Mouse (Mus musculus): ENCODE data around the gene Klrb1c.

DNA sequence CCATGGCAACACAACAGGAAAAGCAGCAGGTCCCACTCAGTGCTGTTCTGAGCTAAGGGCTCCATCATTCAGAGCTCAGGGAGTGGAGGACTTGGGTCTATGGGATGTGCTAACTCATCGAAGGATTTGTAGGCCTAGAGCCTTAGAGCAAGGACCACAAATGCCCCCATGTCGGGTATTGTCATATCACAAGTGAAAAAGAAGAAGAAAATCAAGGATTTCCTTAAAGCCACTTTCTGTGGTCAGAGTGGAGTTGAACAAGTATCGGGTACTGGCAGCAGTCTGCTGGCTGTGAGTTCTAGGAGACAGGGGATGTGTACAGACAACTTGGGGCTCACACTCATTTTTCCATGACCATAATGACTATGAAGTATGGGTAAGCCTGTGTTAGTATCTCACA, 37.8 kb upstream of the Klrb1c start:
- TF ChIP-seq CTCF (IDR thresholded peaks at IDR 0.05; ENCODE audit: low read depth, low read length) (no peak), EP300 (IDR thresholded peaks at IDR 0.05; ENCODE audit: insufficient read depth, low read depth, low read length) (no peak), POLR2A (IDR thresholded peaks at IDR 0.05; ENCODE audit: insufficient read depth, low read length) (no peak)

All from ES-Bruce4 (cell line).